Mouse (Mus musculus) B cell, adult 2 months (primary cell): Measurements from ENCODE around the gene Itch.

ENCODE experiments used
- DNase-seq, 2 experiments: peaks; one replicate each; pipeline ENCODE4 v3.0.0; 2022

Gene Itch

GRCm38 (mm10) chr2:155149296-155149695, 16.0 kb downstream of the Itch start:
- DNase-seq: peak; percentile 54 to 64

GRCm38 (mm10) chr2:155207419-155207818, 74.1 kb downstream of the Itch start:
- peak; percentile 50 to 56 for DNase-seq

- no peak for DNase-seq
Measured at GRCm38 (mm10) chr2:155223145-155223544, 89.8 kb downstream of the Itch start.

- DNase-seq: no peak
Measured at GRCm38 (mm10) chr2:155224721-155225120, 91.4 kb downstream of the Itch start.

GRCm38 (mm10) chr2:155235746-155236361, 102.5 kb downstream of the Itch start:
- DNase-seq: no peak

- peak; percentile 93 to 94 for DNase-seq
Measured at GRCm38 (mm10) chr2:155236362-155236992, 103.2 kb downstream of the Itch start, which contains the start of gene Dynlrb1. Gene Dynlrb1 (plus strand): TSS chr2:155236533.

- no peak for DNase-seq
Measured at GRCm38 (mm10) chr2:155237276-155237675, 104.0 kb downstream of the Itch start.

GRCm38 (mm10) chr2:155240915-155241314, 107.6 kb downstream of the Itch start:
- DNase-seq: peak; percentile 56 to 66

- no peak for DNase-seq
Measured at GRCm38 (mm10) chr2:155242296-155242855, 109.1 kb downstream of the Itch start.

- DNase-seq: no peak
Measured at GRCm38 (mm10) chr2:155246231-155246630, 112.9 kb downstream of the Itch start.

GRCm38 (mm10) chr2:155248206-155248605, 114.9 kb downstream of the Itch start:
- no peak for DNase-seq

- no peak for DNase-seq
Measured at GRCm38 (mm10) chr2:155248718-155249117, 115.4 kb downstream of the Itch start.

GRCm38 (mm10) chr2:155249588-155249987, 116.3 kb downstream of the Itch start:
- DNase-seq: no peak

- no peak for DNase-seq
Measured at GRCm38 (mm10) chr2:155265526-155265925, 132.2 kb downstream of the Itch start.

- no peak for DNase-seq
Measured at GRCm38 (mm10) chr2:155266896-155267295, 133.6 kb downstream of the Itch start.

GRCm38 (mm10) chr2:155271957-155272356, 138.6 kb downstream of the Itch start:
- peak; percentile 17 to 22 for DNase-seq

- no peak for DNase-seq
Measured at GRCm38 (mm10) chr2:155272396-155273170, 139.3 kb downstream of the Itch start.

GRCm38 (mm10) chr2:155273603-155274002, 140.3 kb downstream of the Itch start:
- DNase-seq: no peak

- DNase-seq: peak; percentile 99
Measured at GRCm38 (mm10) chr2:155276195-155276594, 142.9 kb downstream of the Itch start, which contains the start of gene Map1lc3a. Gene Map1lc3a (plus strand): TSS chr2:155276297.
